7 mouse cellular contexts compared by ENCODE assay signal in genomic region chr8:120556198-120556892, GRCm38 (mm10). TPM values are rescaled to one million over a fixed set of nuclear protein-coding genes. Genes with fewer than 3 reads are reported as not detected.
DNase-seq lines count a peak whose midpoint lies in the region; ATAC-seq and TF ChIP-seq lines count a peak whose summit lies in the region.

No protein-coding gene starts in this region.

- H3K27me3 ChIP-seq in neural tube, embryonic 11.5 days (ENCODE audit: control insufficient read depth, insufficient read depth, low read length), result no peaks in the 10 kb centered on the region
- no peaks in the 10 kb centered on the region for H3K27me3 ChIP-seq in forebrain, embryonic 16.5 days (replicated peaks; ENCODE audit: control insufficient read depth, insufficient read depth, low read length)
- no peaks in the 10 kb centered on the region for H3K27me3 ChIP-seq in intestine, embryonic 16.5 days (replicated peaks; ENCODE audit: control insufficient read depth, insufficient read depth, low read length)

- H3K9me3 ChIP-seq in neural tube, embryonic 11.5 days (ENCODE audit: control insufficient read depth, low read length), result no peaks in the 10 kb centered on the region
- H3K9me3 ChIP-seq in forebrain, embryonic 16.5 days (ENCODE audit: control insufficient read depth, low read length), result no peaks in the 10 kb centered on the region
- H3K9me3 ChIP-seq in intestine, embryonic 16.5 days (ENCODE audit: control insufficient read depth, low read length), result no peaks in the 10 kb centered on the region

- peak overlapping the region; percentile 73 for H3K27ac ChIP-seq in neural tube, embryonic 11.5 days (ENCODE audit: low read depth, low read length)
- H3K27ac ChIP-seq in forebrain, embryonic 16.5 days (ENCODE audit: low read length), result peak overlapping the region; percentile 78
- peak overlapping the region; percentile 30; the same call in 1 of the 2 replicates for H3K27ac ChIP-seq in intestine, embryonic 16.5 days (ENCODE audit: low read length)
- peak overlapping the region; percentile 49 for H3K27ac ChIP-seq in olfactory bulb, adult 2 months (ENCODE audit: insufficient read depth, low read depth, low read length)

- TF ChIP-seq POLR2A in olfactory bulb, adult 2 months (IDR thresholded peaks at IDR 0.05; ENCODE audit: insufficient read depth, low read depth, low read length), result no peak

- no peak overlapping the region; the same call in 1 of the 2 replicates for H3K4me2 ChIP-seq in neural tube, embryonic 11.5 days (ENCODE audit: low read depth)
- H3K4me2 ChIP-seq in forebrain, embryonic 16.5 days (ENCODE audit: low read length), result no peak overlapping the region; the same call in 1 of the 2 replicates
- H3K4me2 ChIP-seq in intestine, embryonic 16.5 days (ENCODE audit: low read depth, low read length), result no peak overlapping the region

- peaks cover 82% of the 10 kb centered on the region for H3K4me1 ChIP-seq in neural tube, embryonic 11.5 days (ENCODE audit: control insufficient read depth, insufficient read depth, low read length)
- H3K4me1 ChIP-seq in forebrain, embryonic 16.5 days (replicated peaks; ENCODE audit: control insufficient read depth, insufficient read depth, low read length), result peaks cover 88% of the 10 kb centered on the region
- peaks cover 33% of the 10 kb centered on the region for H3K4me1 ChIP-seq in intestine, embryonic 16.5 days (ENCODE audit: control insufficient read depth, insufficient read depth, low read length)
- peaks cover 100% of the 10 kb centered on the region for H3K4me1 ChIP-seq in olfactory bulb, adult 2 months (ENCODE audit: control insufficient read depth, insufficient read depth, low read length)

- 59% methylated on average over 20 of the region's 20 CpGs for WGBS in neural tube, embryonic 11.5 days
- WGBS in forebrain, embryonic 16.5 days, result 49% methylated on average over 20 of the region's 20 CpGs
- 63% methylated on average over 20 of the region's 20 CpGs for WGBS in intestine, embryonic 16.5 days
- WGBS in olfactory bulb, adult 2 months, result 42% methylated on average over 20 of the region's 20 CpGs

- no peak overlapping the region for H3K9ac ChIP-seq in neural tube, embryonic 11.5 days (ENCODE audit: low read length)
- H3K9ac ChIP-seq in forebrain, embryonic 16.5 days (replicated peaks; ENCODE audit: low read depth, low read length), result peak overlapping the region; percentile 41
- H3K9ac ChIP-seq in intestine, embryonic 16.5 days (ENCODE audit: low read depth, low read length), result peak overlapping the region; percentile 14; the same call in 1 of the 2 replicates

- peaks cover 8% of the 10 kb centered on the region for H3K36me3 ChIP-seq in neural tube, embryonic 11.5 days (ENCODE audit: control insufficient read depth, insufficient read depth, low read length)
- no peaks in the 10 kb centered on the region for H3K36me3 ChIP-seq in forebrain, embryonic 16.5 days (ENCODE audit: control insufficient read depth, insufficient read depth)
- no peaks in the 10 kb centered on the region for H3K36me3 ChIP-seq in intestine, embryonic 16.5 days (ENCODE audit: control insufficient read depth, insufficient read depth, low read length)

- ATAC-seq in neural tube, embryonic 11.5 days (ENCODE audit: insufficient read depth, low FRiP score, low TSS enrichment), result no peak
- no peak for ATAC-seq in forebrain, embryonic 16.5 days
- ATAC-seq in intestine, embryonic 16.5 days, result no peak

- no peak overlapping the region for H3K4me3 ChIP-seq in neural tube, embryonic 11.5 days (ENCODE audit: low read depth, low read length)
- no peak overlapping the region for H3K4me3 ChIP-seq in forebrain, embryonic 16.5 days (replicated peaks; ENCODE audit: low read length)
- no peak overlapping the region for H3K4me3 ChIP-seq in intestine, embryonic 16.5 days (ENCODE audit: low read length)
- H3K4me3 ChIP-seq in olfactory bulb, adult 2 months (ENCODE audit: insufficient read depth, low read depth, low read length), result no peak overlapping the region

- no peak for DNase-seq in neural tube, embryonic 11.5 days (ENCODE audit: low spot score)
- no peak for DNase-seq in neural tube, embryonic 10.5 days (ENCODE audit: extremely low spot score, low spot score)
- DNase-seq in right cerebral cortex, postnatal 4 days, result no peak
- DNase-seq in left cerebral cortex, adult 18-20 months (ENCODE audit: low spot score in 2 of 2), result no peak

- TF ChIP-seq CTCF in olfactory bulb, adult 2 months (IDR thresholded peaks at IDR 0.05; ENCODE audit: insufficient read depth, low read depth, low read length), result no peak

RNA-seq across cellular contexts. Expression of gene Gins2, which starts 32.8 kb away (rescaled TPM):
- polyA plus RNA-seq in neural tube, embryonic 11.5 days (2014; fragmentation: Nextera tagmentation; extraction: Ambion mirVana), result 101 and 109 TPM in 2 replicates
- polyA plus RNA-seq in forebrain, embryonic 16.5 days (2015; fragmentation: Nextera tagmentation; extraction: Ambion mirVana), result 23.1 and 24.3 TPM in 2 replicates
- 75.1 and 87.5 TPM in 2 replicates for polyA plus RNA-seq in intestine, embryonic 16.5 days (2015; fragmentation: Nextera tagmentation; extraction: Ambion mirVana)
- not detected in 2 replicates for polyA plus RNA-seq in olfactory bulb, adult 2 months (2012; ENCODE audit: insufficient read depth, insufficient read length, low replicate concordance, missing spikeins)
- 1 to 10 TPM; 2.1 to 2.4 TPM for total RNA-seq in left cerebral cortex, adult 18-20 months (2021)

Comparison
In these comparisons a context has a peak if more than half of its experiments do, and no peak if none do; other contexts are left out.
1. RNA of gene Gins2, which starts 32.8 kb away (polyA plus RNA-seq): 101 to 109 TPM in neural tube, embryonic 11.5 days, 75.1 to 87.5 TPM in intestine, embryonic 16.5 days and 23.1 to 24.3 TPM in forebrain, embryonic 16.5 days; not detected in olfactory bulb, adult 2 months; every median in the first group is over 10 times any median in the second.
2. Peak in every context shown above with its lines, with median percentiles within 50 percentile points of each other: H3K27ac ChIP-seq.